Mouse (Mus musculus) adrenal gland, adult 2 months (tissue): ENCODE measurements at regions not wholly inside any gene's neighbourhood (a gene's known extent, or its start where the extent isn't known, plus 50 kb on each side); places are given as distances from the start of the nearest gene placed in this dataset.

Experiments
- DNase-seq: peaks from one replicate; pipeline ENCODE4 v3.0.0; 2021

- peak; percentile 32 for DNase-seq
These were observed 259.4 kb downstream of the Fzd1 start for GRCm38 (mm10) chr5:4498425-4498824.

- DNase-seq = no peak
These were observed 261.0 kb downstream of the Fzd1 start for GRCm38 (mm10) chr5:4496907-4497200.

- peak; percentile 89 for DNase-seq
These were observed 261.5 kb downstream of the Fzd1 start for GRCm38 (mm10) chr5:4496132-4496906.

DNA sequence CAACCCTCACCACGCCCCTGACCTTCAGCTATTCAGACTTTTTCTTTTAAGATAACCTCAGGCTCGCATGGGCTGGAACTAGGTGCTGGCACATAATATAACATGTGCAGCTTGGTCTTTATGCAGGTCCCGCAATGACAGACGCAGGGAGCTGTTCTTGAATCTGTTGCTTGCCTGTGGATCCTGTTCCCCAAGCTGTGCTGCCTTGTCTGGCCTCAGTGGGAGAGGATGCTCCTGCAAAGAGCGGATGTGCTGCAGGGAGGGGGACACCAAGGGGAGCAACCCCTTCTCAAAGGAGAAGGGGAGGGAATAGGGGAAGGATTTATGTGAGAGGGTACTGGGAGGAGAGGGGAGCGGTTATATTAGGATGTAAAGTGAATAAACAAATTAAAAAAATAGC is 262.4 kb downstream of the Fzd1 start:
- DNase-seq = no peak

- no peak for DNase-seq
These were observed 271.3 kb downstream of the Fzd1 start for GRCm38 (mm10) chr5:4486391-4487132.

- no peak for DNase-seq
These were observed 272.1 kb downstream of the Fzd1 start for GRCm38 (mm10) chr5:4485542-4486390.

DNA sequence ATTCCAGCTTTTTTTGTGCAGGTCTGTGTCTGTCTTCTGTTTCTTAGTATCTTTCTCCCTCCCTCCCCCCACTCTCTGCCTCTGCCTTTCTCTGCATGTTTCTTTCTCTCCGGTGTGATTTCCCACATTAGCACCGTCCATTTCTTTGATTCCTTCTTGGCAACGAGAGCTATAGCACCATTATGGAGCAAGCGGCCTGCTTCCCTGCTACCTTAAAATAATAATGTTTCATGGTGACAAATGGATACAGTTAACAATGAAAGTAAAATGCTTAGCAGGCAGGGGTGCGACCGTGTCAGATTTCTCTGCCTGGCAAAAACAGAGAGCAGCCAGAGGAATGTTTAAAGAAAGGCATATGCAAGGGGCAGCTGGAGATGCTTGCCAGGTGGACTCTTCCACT is 273.1 kb downstream of the Fzd1 start:
- no peak for DNase-seq

GRCm38 (mm10) chr5:4484151-4484550 is 273.7 kb downstream of the Fzd1 start:
- no peak for DNase-seq

DNA sequence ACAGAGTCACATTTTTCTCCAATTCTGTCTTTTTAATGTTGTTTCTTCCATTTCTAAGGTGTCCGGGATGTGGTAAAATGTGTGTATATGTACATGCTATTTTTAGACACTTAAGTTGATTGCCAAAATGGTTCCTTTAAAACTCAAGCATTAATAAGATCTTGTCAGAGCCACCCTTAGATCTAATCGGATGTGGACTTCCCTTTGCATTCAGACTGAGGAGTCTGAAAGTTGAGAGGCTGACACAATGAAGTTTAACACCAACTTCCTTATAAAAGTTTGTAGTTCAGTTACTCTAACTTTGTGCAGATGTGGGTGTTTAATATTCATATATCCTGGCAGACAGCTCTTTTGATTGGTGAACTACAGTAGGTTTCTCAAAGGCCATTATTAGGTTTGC is 282.1 kb downstream of the Mterf1b start:
- no peak for DNase-seq
